Mouse (Mus musculus) midbrain, embryonic 13.5 days (tissue): Measurements from ENCODE around the gene 2900026A02Rik. TPM values are rescaled to one million over a fixed set of nuclear protein-coding genes. Genes with fewer than 3 reads are reported as not detected.

Experiments used
- ATAC-seq: fragments of 200-750 bp; cut with Nextera tagmentation; 2 replicates; pipeline ENCODE4 v1.8.0; 2017; ENCODE audit warnings: mild to moderate bottlenecking, moderate TSS enrichment, moderate library complexity
- H3K27ac ChIP-seq: fragments of 300-500 bp; sonication (generic); 2 replicates; pipeline ENCODE4 v1.5.1; 2015; ENCODE audit warnings: inconsistent platforms, mild to moderate bottlenecking, moderate library complexity
- H3K27me3 ChIP-seq: fragments of 300-500 bp; sonication (generic); 2 replicates; pipeline ENCODE4 v1.6.1; 2015; ENCODE audit warnings: mild to moderate bottlenecking, inconsistent platforms
- H3K36me3 ChIP-seq: fragments of 300-500 bp; sonication (generic); 2 replicates; pipeline ENCODE4 v1.6.1; 2015; ENCODE audit warnings: mild to moderate bottlenecking, inconsistent platforms
- H3K4me1 ChIP-seq: fragments of 300-500 bp; sonication (generic); replicated peaks from 2 replicates; pipeline ENCODE4 v1.6.1; 2015; ENCODE audit warnings: inconsistent platforms
- H3K4me2 ChIP-seq: fragments of 300-500 bp; sonication (generic); replicated peaks from 2 replicates; pipeline ENCODE4 v1.6.1; 2015; ENCODE audit warnings: moderate library complexity, mild to moderate bottlenecking, inconsistent platforms
- H3K4me3 ChIP-seq: fragments of 300-500 bp; sonication (generic); replicated peaks from 2 replicates; pipeline ENCODE4 v1.5.1; 2015; ENCODE audit warnings: mild to moderate bottlenecking, inconsistent platforms
- H3K9ac ChIP-seq: fragments of 300-500 bp; sonication (generic); replicated peaks from 2 replicates; pipeline ENCODE4 v1.6.1; 2015; ENCODE audit warnings: mild to moderate bottlenecking, inconsistent platforms
- H3K9me3 ChIP-seq: fragments of 300-500 bp; sonication (generic); 2 replicates; pipeline ENCODE4 v1.6.1; 2016; ENCODE audit warnings: mild to moderate bottlenecking, inconsistent platforms
- WGBS: fragments of 180-500 bp; shearing (Covaris S2); methylation state at CpG from one replicate; pipeline ENCODE4 v1.1.7; 2015; 5-methylcytosine and 5-hydroxymethylcytosine counted together
- polyA plus RNA-seq: library from polyadenylated mRNA; unstranded; fragments of >200 nt; fragmentation: Nextera tagmentation; extraction: Ambion mirVana; gene quantifications from 2 replicates; pipeline ENCODE4 v1.2.1, GENCODE M21; 2015

2900026A02Rik gene
- polyA plus RNA-seq, 1 experiment from 2014 or later: 2.7 TPM

- Histone ChIP-seq H3K4me2 (no peak overlapping the region), H3K27me3 (no peaks in the 10 kb centered on the region), H3K27ac (no peak overlapping the region), H3K36me3 (no peaks in the 10 kb centered on the region), H3K4me1 (peaks cover 12% of the 10 kb centered on the region), H3K4me3 (no peak overlapping the region), H3K9ac (no peak overlapping the region), H3K9me3 (no peaks in the 10 kb centered on the region; the same call in 1 of the 2 replicates)
- ATAC-seq: no peak
- WGBS: 96% methylated on average over 12 of the region's 12 CpGs
Measured at GRCm38 (mm10) chr5:113126476-113126875, 94.6 kb downstream of the 2900026A02Rik start.

GRCm38 (mm10) chr5:113123693-113124092 is 97.3 kb downstream of the 2900026A02Rik start:
- Histone ChIP-seq H3K27me3 (no peaks in the 10 kb centered on the region), H3K4me3 (no peak overlapping the region)
- ATAC-seq: no peak

GRCm38 (mm10) chr5:113122326-113123054 is 98.5 kb downstream of the 2900026A02Rik start:
- Histone ChIP-seq H3K9me3 (no peaks in the 10 kb centered on the region; the same call in 1 of the 2 replicates), H3K4me3 (no peak overlapping the region), H3K36me3 (no peaks in the 10 kb centered on the region), H3K27ac (no peak overlapping the region), H3K4me2 (no peak overlapping the region), H3K27me3 (no peaks in the 10 kb centered on the region), H3K9ac (no peak overlapping the region; the same call in 1 of the 2 replicates), H3K4me1 (peaks cover 27% of the 10 kb centered on the region)
- ATAC-seq: no peak
- 58% methylated on average over 12 of the region's 12 CpGs for WGBS

More at GRCm38 (mm10) chr5:113123693-113124092, 97.3 kb downstream of the 2900026A02Rik start:
- WGBS: 75% methylated on average over 10 of the region's 10 CpGs
- Histone ChIP-seq H3K27ac (no peak overlapping the region), H3K4me2 (no peak overlapping the region), H3K36me3 (no peaks in the 10 kb centered on the region), H3K4me1 (peaks cover 27% of the 10 kb centered on the region), H3K9ac (no peak overlapping the region), H3K9me3 (no peaks in the 10 kb centered on the region; the same call in 1 of the 2 replicates)

- peaks cover 31% of the 10 kb centered on the region for H3K4me1 ChIP-seq
- no peak overlapping the region for H3K27ac ChIP-seq
- no peaks in the 10 kb centered on the region; the same call in 1 of the 2 replicates for H3K9me3 ChIP-seq
- H3K4me2 ChIP-seq: no peak overlapping the region
- no peak overlapping the region for H3K9ac ChIP-seq
- no peak for ATAC-seq
- no peak overlapping the region for H3K4me3 ChIP-seq
- H3K36me3 ChIP-seq: no peaks in the 10 kb centered on the region
- no peaks in the 10 kb centered on the region for H3K27me3 ChIP-seq
- WGBS: 81% methylated on average over 6 of the region's 6 CpGs
Measured at GRCm38 (mm10) chr5:113121591-113121875, 99.5 kb downstream of the 2900026A02Rik start.

GRCm38 (mm10) chr5:113120741-113121590 is 100.1 kb downstream of the 2900026A02Rik start:
- no peak for ATAC-seq
- Histone ChIP-seq H3K27ac (no peak overlapping the region), H3K36me3 (no peaks in the 10 kb centered on the region), H3K4me3 (no peak overlapping the region), H3K27me3 (no peaks in the 10 kb centered on the region), H3K4me2 (no peak overlapping the region), H3K9me3 (no peaks in the 10 kb centered on the region; the same call in 1 of the 2 replicates), H3K9ac (no peak overlapping the region), H3K4me1 (peaks cover 31% of the 10 kb centered on the region)
- 45% methylated on average over 15 of the region's 15 CpGs for WGBS

- H3K27me3 ChIP-seq: no peaks in the 10 kb centered on the region
- no peak overlapping the region for H3K4me3 ChIP-seq
- 0 out of 2 replicates have a peak overlapping the region, but pooled peaks have one; percentile 11 for H3K9ac ChIP-seq
- H3K36me3 ChIP-seq: no peaks in the 10 kb centered on the region
- H3K4me2 ChIP-seq: no peak overlapping the region
- H3K9me3 ChIP-seq: no peaks in the 10 kb centered on the region
- H3K4me1 ChIP-seq: peaks cover 31% of the 10 kb centered on the region
- peak overlapping the region; percentile 11; the same call in 1 of the 2 replicates for H3K27ac ChIP-seq
- WGBS: 48% methylated on average over 13 of the region's 13 CpGs
- 0 out of 2 replicates have a peak, but pooled peaks have one; percentile 37 for ATAC-seq
Measured at GRCm38 (mm10) chr5:113119861-113120465, 101.1 kb downstream of the 2900026A02Rik start.

- H3K9ac ChIP-seq: 0 out of 2 replicates have a peak overlapping the region, but pooled peaks have one; percentile 11
- H3K4me3 ChIP-seq: no peak overlapping the region
- H3K4me1 ChIP-seq: peaks cover 33% of the 10 kb centered on the region
- no peak for ATAC-seq
- H3K27me3 ChIP-seq: no peaks in the 10 kb centered on the region
- H3K36me3 ChIP-seq: no peaks in the 10 kb centered on the region
- no peak overlapping the region for H3K4me2 ChIP-seq
- H3K9me3 ChIP-seq: no peaks in the 10 kb centered on the region
- no peak overlapping the region for H3K27ac ChIP-seq
- WGBS: 86% methylated on average over 9 of the region's 9 CpGs
Measured at GRCm38 (mm10) chr5:113119291-113119690, 101.7 kb downstream of the 2900026A02Rik start.

- Histone ChIP-seq H3K4me2 (no peak overlapping the region), H3K9ac (no peak overlapping the region), H3K9me3 (no peaks in the 10 kb centered on the region), H3K36me3 (no peaks in the 10 kb centered on the region), H3K4me3 (no peak overlapping the region), H3K27ac (no peak overlapping the region), H3K4me1 (peaks cover 38% of the 10 kb centered on the region), H3K27me3 (no peaks in the 10 kb centered on the region)
- 52% methylated on average over 6 of the region's 6 CpGs for WGBS
- no peak for ATAC-seq
Measured at GRCm38 (mm10) chr5:113118695-113119094, 102.3 kb downstream of the 2900026A02Rik start.

GRCm38 (mm10) chr5:113117361-113117760 is 103.7 kb downstream of the 2900026A02Rik start:
- Histone ChIP-seq H3K4me3 (no peak overlapping the region), H3K9me3 (no peaks in the 10 kb centered on the region), H3K4me1 (peaks cover 35% of the 10 kb centered on the region), H3K27me3 (no peaks in the 10 kb centered on the region), H3K27ac (no peak overlapping the region), H3K36me3 (no peaks in the 10 kb centered on the region), H3K4me2 (no peak overlapping the region), H3K9ac (no peak overlapping the region)
- ATAC-seq: no peak
- 66% methylated on average over 5 of the region's 5 CpGs for WGBS

GRCm38 (mm10) chr5:113115896-113116295 is 105.1 kb downstream of the 2900026A02Rik start:
- H3K4me3 ChIP-seq: no peak overlapping the region
- no peak overlapping the region for H3K9ac ChIP-seq
- no peak for ATAC-seq
- no peaks in the 10 kb centered on the region for H3K36me3 ChIP-seq
- H3K27ac ChIP-seq: no peak overlapping the region
- H3K4me1 ChIP-seq: peaks cover 27% of the 10 kb centered on the region
- H3K27me3 ChIP-seq: no peaks in the 10 kb centered on the region
- 65% methylated on average over 10 of the region's 10 CpGs for WGBS
- no peak overlapping the region for H3K4me2 ChIP-seq
- no peaks in the 10 kb centered on the region for H3K9me3 ChIP-seq

- no peak for ATAC-seq
- Histone ChIP-seq H3K9me3 (no peaks in the 10 kb centered on the region), H3K4me1 (peaks cover 22% of the 10 kb centered on the region), H3K36me3 (no peaks in the 10 kb centered on the region), H3K27ac (no peak overlapping the region), H3K9ac (no peak overlapping the region), H3K4me3 (no peak overlapping the region), H3K27me3 (no peaks in the 10 kb centered on the region), H3K4me2 (no peak overlapping the region)
- 62% methylated on average over 20 of the region's 20 CpGs for WGBS
Measured at GRCm38 (mm10) chr5:113114264-113115225, 106.5 kb downstream of the 2900026A02Rik start.
